Mouse (Mus musculus): ENCODE measurements at regions not wholly inside any gene's neighbourhood (a gene's known extent, or its start where the extent isn't known, plus 50 kb on each side); places are given as distances from the start of the nearest gene placed in this dataset.

DNA sequence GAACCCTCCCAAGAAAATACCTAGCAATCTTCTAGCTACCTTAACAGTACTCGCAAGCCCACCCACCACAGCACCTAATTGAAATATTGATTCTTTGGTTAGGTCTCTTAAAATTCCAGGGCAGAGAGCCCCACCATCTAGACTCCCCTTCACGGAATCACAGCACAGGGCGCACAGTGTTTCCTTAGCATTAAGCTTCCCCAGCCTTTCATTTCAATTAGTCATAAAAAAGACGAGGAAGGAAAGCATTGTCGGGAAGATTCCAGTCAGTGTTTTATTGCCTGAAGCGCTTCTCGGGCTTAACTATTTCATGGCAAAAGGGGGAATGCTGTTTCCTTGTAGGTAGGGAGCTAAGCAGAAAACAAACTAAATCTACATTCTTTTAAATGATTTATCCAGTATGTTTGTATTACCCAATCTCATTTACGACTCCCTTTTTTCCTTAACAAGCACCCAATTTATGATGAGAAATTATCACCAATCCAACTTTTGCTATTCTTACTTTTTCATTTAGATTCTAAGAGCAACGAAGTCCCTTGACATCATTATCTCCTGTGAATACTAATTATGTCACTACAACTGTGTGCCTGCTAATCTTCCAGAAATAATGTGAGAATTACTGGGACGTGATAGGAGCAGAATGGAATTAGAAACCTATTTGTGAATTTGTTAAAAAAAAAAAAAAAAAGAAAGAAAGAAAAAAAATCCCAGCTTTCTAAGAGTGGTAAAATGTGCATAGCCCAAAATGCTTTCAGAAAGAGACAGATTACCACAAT is 312.6 kb downstream of the Qdpr start:
- H3K27ac ChIP-seq (ENCODE audit: control insufficient read depth, insufficient read depth, low read depth, low read length, poor library complexity), result no peak overlapping the region
- 65% methylated on average over 10 of the region's 10 CpGs for WGBS
- no peaks in the 10 kb centered on the region for H3K4me1 ChIP-seq (ENCODE audit: control insufficient read depth, insufficient read depth, low read length)
- TF ChIP-seq POLR2A (IDR thresholded peaks at IDR 0.05; ENCODE audit: borderline replicate concordance, control insufficient read depth, low read depth, low read length), result no peak
- no peak for TF ChIP-seq CTCF (IDR thresholded peaks at IDR 0.05; ENCODE audit: control insufficient read depth, insufficient read depth, low read length)
- H3K4me3 ChIP-seq (replicated peaks; ENCODE audit: control insufficient read depth, low read depth, low read length), result no peak overlapping the region

DNA sequence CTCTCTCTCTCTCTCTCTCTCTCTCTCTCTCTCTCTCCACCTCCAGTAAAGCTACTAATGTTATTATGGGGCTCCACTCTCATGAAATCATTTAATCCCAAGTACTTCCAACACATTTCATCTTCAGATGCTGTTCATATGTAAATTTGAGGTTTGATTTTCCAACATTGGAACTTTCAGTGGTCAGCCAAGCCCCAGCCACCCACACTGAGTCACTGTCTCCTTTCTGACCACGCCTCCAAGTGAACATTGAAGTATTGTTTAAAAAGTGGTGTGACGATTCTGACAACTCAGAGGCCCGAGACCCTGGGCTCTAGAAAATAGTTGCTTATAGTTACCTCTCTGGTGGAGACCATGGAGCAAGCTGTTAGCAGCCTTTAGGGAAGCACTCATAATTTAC is 313.3 kb downstream of the Qdpr start:
- TF ChIP-seq CTCF (IDR thresholded peaks at IDR 0.05; ENCODE audit: control insufficient read depth, insufficient read depth, low read length) (no peak), POLR2A (IDR thresholded peaks at IDR 0.05; ENCODE audit: borderline replicate concordance, control insufficient read depth, low read depth, low read length) (no peak)
- H3K4me3 ChIP-seq (replicated peaks; ENCODE audit: control insufficient read depth, low read depth, low read length), result no peak overlapping the region
- no peaks in the 10 kb centered on the region for H3K4me1 ChIP-seq (ENCODE audit: control insufficient read depth, insufficient read depth, low read length)
- H3K27ac ChIP-seq (ENCODE audit: control insufficient read depth, insufficient read depth, low read depth, low read length, poor library complexity), result no peak overlapping the region
- WGBS, result 61% methylated on average over 3 of the region's 3 CpGs

GRCm38 (mm10) chr5:45127971-45128370 is 322.1 kb downstream of the Qdpr start:
- no peaks in the 10 kb centered on the region for H3K4me1 ChIP-seq (ENCODE audit: control insufficient read depth, insufficient read depth, low read length)
- H3K4me3 ChIP-seq (replicated peaks; ENCODE audit: control insufficient read depth, low read depth, low read length), result no peak overlapping the region
- no peak for TF ChIP-seq CTCF (IDR thresholded peaks at IDR 0.05; ENCODE audit: control insufficient read depth, insufficient read depth, low read length)
- TF ChIP-seq POLR2A (IDR thresholded peaks at IDR 0.05; ENCODE audit: borderline replicate concordance, control insufficient read depth, low read depth, low read length), result no peak
- WGBS, result 80% methylated on average over 8 of the region's 8 CpGs
- H3K27ac ChIP-seq (ENCODE audit: control insufficient read depth, insufficient read depth, low read depth, low read length, poor library complexity), result no peak overlapping the region

- no peak for TF ChIP-seq POLR2A (IDR thresholded peaks at IDR 0.05; ENCODE audit: borderline replicate concordance, control insufficient read depth, low read depth, low read length)
- no peak for TF ChIP-seq CTCF (IDR thresholded peaks at IDR 0.05; ENCODE audit: control insufficient read depth, insufficient read depth, low read length)
- WGBS, result 79% methylated on average over 2 of the region's 2 CpGs
These were observed 322.3 kb upstream of the Ldb2 start for GRCm38 (mm10) chr5:45121751-45122280.

DNA sequence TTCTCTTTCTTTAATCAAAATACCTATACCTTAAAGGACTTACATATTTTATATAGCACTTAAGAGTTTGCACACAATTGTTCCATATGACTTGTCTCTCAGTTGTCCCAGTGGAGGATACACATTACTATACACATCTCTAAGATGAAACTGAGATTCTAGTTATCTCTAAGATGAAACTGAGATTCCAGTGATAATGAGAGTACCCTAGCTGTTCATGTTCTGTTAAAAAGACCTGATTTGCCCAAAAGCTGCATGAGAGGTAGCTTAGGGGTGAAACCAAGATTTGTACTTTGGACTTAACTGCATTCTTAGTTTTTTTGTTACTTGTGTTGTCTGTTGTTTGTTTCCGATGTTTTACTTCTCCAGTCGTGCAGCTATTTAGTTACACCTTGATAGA is 320.3 kb upstream of the Ldb2 start:
- Histone ChIP-seq H3K27ac (ENCODE audit: control insufficient read depth, insufficient read depth, low read depth, low read length, poor library complexity) (no peak overlapping the region), H3K4me1 (ENCODE audit: control insufficient read depth, insufficient read depth, low read length) (no peaks in the 10 kb centered on the region), H3K4me3 (replicated peaks; ENCODE audit: control insufficient read depth, low read depth, low read length) (no peak overlapping the region)
- 92% methylated on average over 2 of the region's 2 CpGs for WGBS
- no peak for TF ChIP-seq POLR2A (IDR thresholded peaks at IDR 0.05; ENCODE audit: borderline replicate concordance, control insufficient read depth, low read depth, low read length)
- TF ChIP-seq CTCF (IDR thresholded peaks at IDR 0.05; ENCODE audit: control insufficient read depth, insufficient read depth, low read length), result no peak

More at GRCm38 (mm10) chr5:45121751-45122280, 322.3 kb upstream of the Ldb2 start:
- no peaks in the 10 kb centered on the region for H3K4me1 ChIP-seq (ENCODE audit: control insufficient read depth, insufficient read depth, low read length)
- no peak overlapping the region for H3K27ac ChIP-seq (ENCODE audit: control insufficient read depth, insufficient read depth, low read depth, low read length, poor library complexity)
- H3K4me3 ChIP-seq (replicated peaks; ENCODE audit: control insufficient read depth, low read depth, low read length), result no peak overlapping the region

DNA sequence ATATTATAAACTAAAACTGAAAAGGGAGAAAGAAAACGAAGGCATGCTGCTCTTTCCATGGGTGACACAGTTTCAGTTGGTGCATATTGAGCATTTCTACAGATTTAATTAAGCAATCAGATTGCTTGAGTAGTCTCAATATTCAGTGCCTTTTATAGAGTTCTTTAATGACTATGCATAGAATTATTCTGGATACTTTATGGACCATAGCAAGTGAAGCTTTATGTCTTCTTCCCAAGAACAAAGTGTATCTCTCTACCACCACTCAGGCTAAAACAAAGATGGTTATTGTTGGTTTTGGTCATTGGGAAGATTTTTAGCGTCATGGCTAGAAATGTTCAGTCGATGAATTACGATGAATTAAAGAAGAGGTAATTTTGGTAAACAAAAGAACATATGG is 311.8 kb upstream of the Ldb2 start:
- WGBS, result 82% methylated on average over 4 of the region's 4 CpGs
- TF ChIP-seq CTCF (IDR thresholded peaks at IDR 0.05; ENCODE audit: control insufficient read depth, insufficient read depth, low read length) (no peak), POLR2A (IDR thresholded peaks at IDR 0.05; ENCODE audit: borderline replicate concordance, control insufficient read depth, low read depth, low read length) (no peak)

DNA sequence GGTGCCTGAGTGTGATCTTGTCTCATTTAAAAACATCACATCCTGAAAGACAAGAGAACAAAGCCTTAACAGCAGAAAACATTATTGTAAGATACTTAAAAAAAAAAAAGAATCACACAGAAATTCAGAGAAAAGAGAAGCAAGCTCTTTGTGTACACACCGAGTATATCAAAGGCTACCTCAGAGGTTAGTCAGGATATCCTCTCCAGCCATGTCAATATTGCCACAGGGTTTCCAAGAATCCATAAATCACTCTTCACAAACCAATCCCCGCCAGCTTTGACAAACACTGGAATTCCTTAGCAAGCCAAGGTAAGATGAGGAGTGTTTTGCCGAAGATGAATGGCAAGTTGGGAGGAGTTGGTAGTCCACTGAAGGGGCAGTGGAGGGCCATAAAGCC is 311.3 kb upstream of the Ldb2 start:
- Histone ChIP-seq H3K27ac (ENCODE audit: control insufficient read depth, insufficient read depth, low read depth, low read length, poor library complexity) (no peak overlapping the region), H3K4me3 (replicated peaks; ENCODE audit: control insufficient read depth, low read depth, low read length) (no peak overlapping the region), H3K4me1 (ENCODE audit: control insufficient read depth, insufficient read depth, low read length) (no peaks in the 10 kb centered on the region)
- TF ChIP-seq CTCF (IDR thresholded peaks at IDR 0.05; ENCODE audit: control insufficient read depth, insufficient read depth, low read length) (no peak), POLR2A (IDR thresholded peaks at IDR 0.05; ENCODE audit: borderline replicate concordance, control insufficient read depth, low read depth, low read length) (no peak)
- 60% methylated on average over 3 of the region's 3 CpGs for WGBS

More for the DNA sequence above, 311.8 kb upstream of the Ldb2 start:
- H3K27ac ChIP-seq (ENCODE audit: control insufficient read depth, insufficient read depth, low read depth, low read length, poor library complexity), result no peak overlapping the region
- no peak overlapping the region for H3K4me3 ChIP-seq (replicated peaks; ENCODE audit: control insufficient read depth, low read depth, low read length)
- H3K4me1 ChIP-seq (ENCODE audit: control insufficient read depth, insufficient read depth, low read length), result no peaks in the 10 kb centered on the region

DNA sequence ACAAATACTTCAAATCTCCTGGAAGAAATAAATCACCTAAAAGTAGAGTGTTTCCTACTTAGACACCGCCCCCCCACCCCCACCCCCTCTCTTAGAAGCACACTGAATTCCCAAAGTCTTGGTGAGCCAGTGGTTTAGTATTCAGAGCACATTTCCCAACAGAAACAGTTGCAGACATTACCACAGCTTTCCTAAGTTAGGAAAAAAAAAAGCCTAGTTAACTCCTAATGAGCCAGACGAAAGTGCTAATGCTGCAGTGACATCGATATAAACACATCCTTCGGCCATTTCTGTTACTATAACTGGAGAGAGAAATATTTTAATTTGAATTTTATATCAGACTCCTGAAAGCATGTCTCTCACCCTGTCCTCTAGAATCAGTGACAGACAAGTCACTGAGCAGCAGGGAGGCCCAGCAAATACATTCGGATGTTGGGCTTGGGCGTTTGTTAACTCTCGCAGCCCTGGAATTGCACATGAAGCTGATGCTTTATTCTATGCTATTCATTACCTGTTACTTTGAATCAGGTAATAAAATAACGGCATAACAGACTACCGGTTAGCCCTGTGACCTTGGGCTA is 305.8 kb upstream of the Ldb2 start:
- Histone ChIP-seq H3K4me1 (ENCODE audit: control insufficient read depth, insufficient read depth, low read length) (no peaks in the 10 kb centered on the region), H3K27ac (ENCODE audit: control insufficient read depth, insufficient read depth, low read depth, low read length, poor library complexity) (no peak overlapping the region), H3K4me3 (replicated peaks; ENCODE audit: control insufficient read depth, low read depth, low read length) (no peak overlapping the region)
- TF ChIP-seq POLR2A (IDR thresholded peaks at IDR 0.05; ENCODE audit: borderline replicate concordance, control insufficient read depth, low read depth, low read length) (no peak), CTCF (IDR thresholded peaks at IDR 0.05; ENCODE audit: control insufficient read depth, insufficient read depth, low read length) (no peak)
- WGBS, result 85% methylated on average over 9 of the region's 9 CpGs
